ENCODE assay signal across 8 mouse cellular contexts in the genomic region with DNA sequence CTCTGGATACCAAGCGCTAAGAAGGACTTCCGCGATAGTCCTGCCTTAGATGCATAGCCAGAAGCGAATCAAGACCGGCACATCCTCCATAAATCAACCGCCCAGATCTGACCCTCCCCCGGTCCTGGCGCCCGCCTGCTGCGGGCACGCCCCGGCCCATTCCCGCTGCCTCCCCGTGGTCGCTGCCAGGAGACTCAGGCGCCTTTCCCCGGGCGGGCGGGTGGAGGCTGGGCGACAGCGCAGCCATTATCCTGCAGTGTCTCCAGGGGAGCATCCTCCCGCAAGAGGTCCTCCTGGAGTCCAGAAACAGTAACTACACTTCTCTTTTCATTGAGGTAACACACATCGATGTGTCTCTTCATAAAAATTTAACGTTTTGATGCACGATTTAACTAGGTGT. TPM values are rescaled to one million over a fixed set of nuclear protein-coding genes. Genes with fewer than 3 reads are reported as not detected.
A peak's percentile ranks its signal among the peaks of the same experiment; 100 is the strongest.
DNase-seq lines count a peak whose midpoint lies in the region; ATAC-seq and TF ChIP-seq lines count a peak whose summit lies in the region.

No protein-coding gene starts in this region.

- DNase-seq in adrenal gland, postnatal 25 days, result peak; percentile 70
- peak; percentile 53 for DNase-seq in embryonic facial prominence, embryonic 11.5 days (ENCODE audit: low spot score)
- peak; percentile 52 to 59 for DNase-seq in heart, adult 18-20 months
- peak; percentile 60 for DNase-seq in limb, embryonic 10.5 days (ENCODE audit: low spot score)
- DNase-seq in midbrain, embryonic 10.5 days (ENCODE audit: low spot score), result peak; percentile 61
- peak; percentile 25 for DNase-seq in right cerebral cortex, postnatal 25 days
- peak; percentile 80 to 83 for DNase-seq in urinary bladder, postnatal 4 days (ENCODE audit: low spot score in 2 of 2)

- H3K27ac ChIP-seq in embryonic facial prominence, embryonic 11.5 days (replicated peaks; ENCODE audit: low read depth, low read length), result no peak overlapping the region
- no peak overlapping the region for H3K27ac ChIP-seq in intestine, postnatal 0 days (ENCODE audit: low read depth, low read length)
- H3K27ac ChIP-seq in limb, embryonic 10.5 days, result no peak overlapping the region
- peak overlapping the region; percentile 78 for H3K27ac ChIP-seq in midbrain, embryonic 10.5 days (replicated peaks)

- peak overlapping the region; percentile 13 for H3K4me3 ChIP-seq in embryonic facial prominence, embryonic 11.5 days (ENCODE audit: low read depth, low read length)
- H3K4me3 ChIP-seq in intestine, postnatal 0 days (ENCODE audit: low read depth, low read length), result peak overlapping the region; percentile 36
- peak overlapping the region; percentile 37 for H3K4me3 ChIP-seq in limb, embryonic 10.5 days
- H3K4me3 ChIP-seq in midbrain, embryonic 10.5 days, result peak overlapping the region; percentile 59

- H3K9me3 ChIP-seq in embryonic facial prominence, embryonic 11.5 days (replicated peaks; ENCODE audit: control insufficient read depth, low read length), result no peaks in the 10 kb centered on the region
- H3K9me3 ChIP-seq in intestine, postnatal 0 days (ENCODE audit: control insufficient read depth), result no peaks in the 10 kb centered on the region
- H3K9me3 ChIP-seq in limb, embryonic 10.5 days (replicated peaks), result no peaks in the 10 kb centered on the region
- H3K9me3 ChIP-seq in midbrain, embryonic 10.5 days (replicated peaks), result no peaks in the 10 kb centered on the region; the same call in 1 of the 2 replicates

- H3K36me3 ChIP-seq in embryonic facial prominence, embryonic 11.5 days (replicated peaks; ENCODE audit: control insufficient read depth, insufficient read depth, low read depth, low read length), result no peaks in the 10 kb centered on the region
- H3K36me3 ChIP-seq in intestine, postnatal 0 days (ENCODE audit: control insufficient read depth, insufficient read depth), result no peaks in the 10 kb centered on the region
- no peaks in the 10 kb centered on the region for H3K36me3 ChIP-seq in limb, embryonic 10.5 days
- H3K36me3 ChIP-seq in midbrain, embryonic 10.5 days, result no peaks in the 10 kb centered on the region

- peak overlapping the region; percentile 31 for H3K4me2 ChIP-seq in embryonic facial prominence, embryonic 11.5 days (ENCODE audit: low read depth, low read length)
- H3K4me2 ChIP-seq in intestine, postnatal 0 days (replicated peaks; ENCODE audit: low read depth), result peak overlapping the region; percentile 72

- WGBS in embryonic facial prominence, embryonic 11.5 days, result 2% methylated on average over 25 of the region's 25 CpGs
- 2% methylated on average over 25 of the region's 25 CpGs for WGBS in intestine, postnatal 0 days
- WGBS in limb, embryonic 10.5 days, result 5% methylated on average over 25 of the region's 25 CpGs
- WGBS in midbrain, embryonic 10.5 days, result 5% methylated on average over 25 of the region's 25 CpGs

- peak; percentile 74 for TF ChIP-seq CTCF in intestine, postnatal 0 days (IDR thresholded peaks at IDR 0.05; ENCODE audit: low read depth)

- H3K27me3 ChIP-seq in embryonic facial prominence, embryonic 11.5 days (ENCODE audit: control insufficient read depth, insufficient read depth, low read length), result no peaks in the 10 kb centered on the region
- H3K27me3 ChIP-seq in intestine, postnatal 0 days (replicated peaks; ENCODE audit: control insufficient read depth, insufficient read depth, low read length), result no peaks in the 10 kb centered on the region
- H3K27me3 ChIP-seq in limb, embryonic 10.5 days (ENCODE audit: low read depth, poor library complexity, severe bottlenecking), result peaks cover 24% of the 10 kb centered on the region; the same call in 1 of the 2 replicates
- H3K27me3 ChIP-seq in midbrain, embryonic 10.5 days (ENCODE audit: low read depth, poor library complexity, severe bottlenecking), result peaks cover 10% of the 10 kb centered on the region; the same call in 1 of the 2 replicates

- no peaks in the 10 kb centered on the region for H3K4me1 ChIP-seq in embryonic facial prominence, embryonic 11.5 days (ENCODE audit: control insufficient read depth, insufficient read depth, low read length)
- H3K4me1 ChIP-seq in intestine, postnatal 0 days (replicated peaks; ENCODE audit: control insufficient read depth, insufficient read depth, low read length), result no peaks in the 10 kb centered on the region
- peaks cover 6% of the 10 kb centered on the region for H3K4me1 ChIP-seq in limb, embryonic 10.5 days
- H3K4me1 ChIP-seq in midbrain, embryonic 10.5 days, result peaks cover 9% of the 10 kb centered on the region

- no peak for ATAC-seq in embryonic facial prominence, embryonic 11.5 days (replicated peaks; ENCODE audit: insufficient number of reproducible peaks, low FRiP score, low TSS enrichment, low read depth)
- peak; percentile 53 for ATAC-seq in intestine, postnatal 0 days

- peak overlapping the region; percentile 4; the same call in 1 of the 2 replicates for H3K9ac ChIP-seq in embryonic facial prominence, embryonic 11.5 days (replicated peaks; ENCODE audit: low read length)
- H3K9ac ChIP-seq in intestine, postnatal 0 days (ENCODE audit: low read depth, low read length), result peak overlapping the region; percentile 8; the same call in 1 of the 2 replicates

RNA-seq across cellular contexts. Expression of a gene that starts 28.5 kb away (rescaled TPM):
- total RNA-seq in adrenal gland, postnatal 25 days (2021), result 7.0 and 8.7 TPM in 2 replicates
- 6.5 and 7.2 TPM in 2 replicates for polyA plus RNA-seq in embryonic facial prominence, embryonic 11.5 days (2014; fragmentation: Nextera tagmentation; extraction: Ambion mirVana)
- total RNA-seq in heart, adult 18-20 months (2021), result 1 to 10 TPM; 2.9 to 3.0 TPM
- 6.8 and 7.1 TPM in 2 replicates for polyA plus RNA-seq in intestine, postnatal 0 days (2015; fragmentation: Nextera tagmentation; extraction: Ambion mirVana)
- polyA plus RNA-seq in limb, embryonic 10.5 days (2016; fragmentation: Nextera tagmentation; extraction: Ambion mirVana), result 6.3 and 8.0 TPM in 2 replicates
- polyA plus RNA-seq in midbrain, embryonic 10.5 days (2016; fragmentation: Nextera tagmentation; extraction: Ambion mirVana), result 7.5 and 9.4 TPM in 2 replicates

RNA-seq across cellular contexts. Expression of a gene that starts 34.2 kb away (rescaled TPM):
- total RNA-seq in adrenal gland, postnatal 25 days (2021), result 0.18 and 0.48 TPM in 2 replicates
- 2.4 and 2.8 TPM in 2 replicates for polyA plus RNA-seq in embryonic facial prominence, embryonic 11.5 days (2014; fragmentation: Nextera tagmentation; extraction: Ambion mirVana)
- total RNA-seq in heart, adult 18-20 months (2021), result under 1 TPM in 1 of 2 experiments, not detected in 1; 0.69 TPM
- polyA plus RNA-seq in intestine, postnatal 0 days (2015; fragmentation: Nextera tagmentation; extraction: Ambion mirVana), result 0.14 and 0.29 TPM in 2 replicates
- polyA plus RNA-seq in limb, embryonic 10.5 days (2016; fragmentation: Nextera tagmentation; extraction: Ambion mirVana), result 0.59 and 1.1 TPM in 2 replicates
- polyA plus RNA-seq in midbrain, embryonic 10.5 days (2016; fragmentation: Nextera tagmentation; extraction: Ambion mirVana), result 1.3 and 1.6 TPM in 2 replicates

RNA-seq across cellular contexts. Expression of a gene that starts 54.9 kb away (rescaled TPM):
- 70.2 and 81.0 TPM in 2 replicates for total RNA-seq in adrenal gland, postnatal 25 days (2021)
- 21.2 and 22.0 TPM in 2 replicates for polyA plus RNA-seq in embryonic facial prominence, embryonic 11.5 days (2014; fragmentation: Nextera tagmentation; extraction: Ambion mirVana)
- total RNA-seq in heart, adult 18-20 months (2021), result 10 to 100 TPM; 46.7 to 49.1 TPM
- 23.6 and 24.8 TPM in 2 replicates for polyA plus RNA-seq in intestine, postnatal 0 days (2015; fragmentation: Nextera tagmentation; extraction: Ambion mirVana)
- 19.9 and 20.5 TPM in 2 replicates for polyA plus RNA-seq in limb, embryonic 10.5 days (2016; fragmentation: Nextera tagmentation; extraction: Ambion mirVana)
- polyA plus RNA-seq in midbrain, embryonic 10.5 days (2016; fragmentation: Nextera tagmentation; extraction: Ambion mirVana), result 20.2 and 25.0 TPM in 2 replicates

Comparison
In these comparisons a context has a peak if more than half of its experiments do, and no peak if none do; other contexts are left out.
1. DNase-seq: peak in every context shown above with its lines; median percentile 82 in urinary bladder, postnatal 4 days; 70 in adrenal gland, postnatal 25 days; 61 in midbrain, embryonic 10.5 days; 60 in limb, embryonic 10.5 days; 56 in heart, adult 18-20 months; 53 in embryonic facial prominence, embryonic 11.5 days; 25 in right cerebral cortex, postnatal 25 days.